Mouse (Mus musculus): ENCODE results near the gene Usp53. TPM values are rescaled to one million over a fixed set of nuclear protein-coding genes. Genes with fewer than 3 reads are reported as not detected.
"Not testable (repeated sequence)": the region's sequence is repeated elsewhere in the genome, so short reads cannot be mapped to it uniquely, and the experiment has no call there.

Gene Usp53
- polyA plus RNA-seq, 3 experiments from 2014 or later: 8.6 to 16.5 (median 12.3) TPM

GRCm38 (mm10) chr3:122943387-122943890 lies 40.9 kb downstream of the Usp53 start:
- ATAC-seq: no peak

DNA sequence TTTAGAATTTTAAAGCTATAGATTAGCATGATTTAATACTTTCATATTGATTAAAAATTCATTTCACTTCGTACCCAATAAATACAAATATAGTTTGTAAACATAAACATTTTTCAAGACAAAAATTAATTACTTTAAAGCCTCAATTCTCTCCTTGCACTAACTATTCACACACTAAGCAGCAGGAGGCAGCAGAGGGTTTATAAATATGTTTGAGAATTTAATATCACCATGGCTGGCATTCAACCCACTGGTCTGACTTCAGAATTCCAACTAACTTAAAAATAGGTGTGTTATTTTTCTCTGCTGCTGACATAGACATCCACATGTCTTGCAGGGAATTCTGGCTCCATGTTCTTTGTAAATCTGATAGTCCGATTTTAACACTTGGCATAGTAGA lies 45.1 kb downstream of the Usp53 start:
- peak; percentile 72 for ATAC-seq

DNA sequence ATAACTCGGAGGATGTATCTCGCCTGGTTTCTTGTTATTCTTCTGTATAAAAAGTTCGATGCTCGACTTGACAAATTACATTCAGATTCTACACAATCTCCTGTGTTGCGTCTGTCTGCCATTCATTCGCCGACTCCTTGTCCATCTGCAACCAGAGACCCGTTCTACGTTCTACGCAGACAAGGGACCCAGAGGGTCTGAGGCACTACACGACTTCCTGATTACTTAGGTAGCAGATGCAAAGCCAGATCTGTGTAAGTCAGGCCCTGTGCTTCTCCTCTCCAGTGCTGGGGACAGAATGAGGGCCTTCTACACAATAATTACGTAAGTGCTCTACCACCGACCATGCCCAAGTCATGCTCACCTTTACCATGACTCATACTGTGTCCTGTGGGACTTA lies 47.1 kb downstream of the Usp53 start:
- ATAC-seq: not testable (repeated sequence)

DNA sequence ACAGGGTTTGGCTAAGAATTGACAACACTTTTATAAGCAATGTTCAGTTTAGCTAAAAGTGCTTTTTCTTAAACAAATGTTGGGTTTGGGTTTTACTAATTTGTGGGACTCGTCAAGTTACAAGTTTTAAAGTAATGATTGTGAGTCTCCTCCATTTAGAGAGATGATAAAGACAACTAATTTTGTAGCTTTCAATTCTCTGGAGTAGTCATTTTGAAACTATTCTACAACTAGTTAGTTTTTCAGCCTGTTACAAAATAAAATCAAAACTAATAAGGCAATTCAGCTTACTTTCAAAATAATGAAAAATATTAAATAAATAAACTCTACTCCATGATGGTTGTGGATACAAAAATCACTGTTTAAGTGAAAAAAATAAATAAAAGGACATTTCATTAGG lies 51.8 kb downstream of the Usp53 start:
- no peak for ATAC-seq

- no peak for ATAC-seq
Observed at GRCm38 (mm10) chr3:122929723-122930122, 54.6 kb downstream of the Usp53 start.

DNA sequence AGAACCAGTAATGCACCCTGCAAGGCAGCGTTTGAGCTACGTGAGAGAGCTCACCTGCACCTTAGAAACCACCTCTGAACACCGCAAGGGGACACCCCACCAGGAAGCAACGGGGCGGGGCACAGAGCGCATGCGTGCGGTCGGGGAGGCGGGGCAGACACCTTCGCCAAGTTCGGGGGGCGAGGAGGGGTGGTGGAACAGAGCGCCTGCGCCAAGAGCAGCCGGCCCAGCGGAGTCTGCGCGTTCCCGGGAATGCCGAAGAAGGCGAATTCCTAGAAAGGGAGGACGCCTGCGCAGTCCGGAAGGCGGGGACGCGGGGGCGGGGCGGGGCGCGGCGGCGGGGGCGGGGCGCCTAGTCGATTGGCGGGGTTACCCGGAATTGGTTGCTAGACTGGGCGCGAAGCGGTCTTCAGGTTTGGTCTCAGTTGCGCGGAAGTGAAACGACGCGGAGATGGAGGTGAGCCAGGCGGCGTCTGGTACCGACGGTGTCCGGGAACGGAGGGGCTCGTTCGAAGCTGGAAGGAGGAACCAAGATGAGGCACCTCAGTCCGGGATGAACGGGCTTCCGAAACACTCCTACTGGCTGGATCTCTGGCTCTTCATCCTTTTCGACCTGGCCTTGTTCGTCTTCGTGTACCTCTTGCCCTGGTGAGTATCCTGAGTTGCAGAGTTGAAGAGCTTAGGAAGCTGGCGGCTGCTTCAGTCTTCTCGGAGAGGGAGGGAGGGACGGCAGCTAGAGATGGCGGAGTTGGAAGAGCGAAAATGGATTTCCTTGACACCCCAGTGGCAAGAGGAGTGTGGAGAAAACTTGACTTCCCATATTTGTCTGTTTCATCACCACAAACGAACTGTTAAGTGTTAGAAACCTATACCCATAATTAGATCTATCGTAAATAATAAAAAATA lies 60.0 kb downstream of the Usp53 start, which contains the start of gene 1810037I17Rik:
Gene 1810037I17Rik (plus strand): TSS at position 195 of the 906 bp plus-strand sequence.
- ATAC-seq: peak; percentile 88

DNA sequence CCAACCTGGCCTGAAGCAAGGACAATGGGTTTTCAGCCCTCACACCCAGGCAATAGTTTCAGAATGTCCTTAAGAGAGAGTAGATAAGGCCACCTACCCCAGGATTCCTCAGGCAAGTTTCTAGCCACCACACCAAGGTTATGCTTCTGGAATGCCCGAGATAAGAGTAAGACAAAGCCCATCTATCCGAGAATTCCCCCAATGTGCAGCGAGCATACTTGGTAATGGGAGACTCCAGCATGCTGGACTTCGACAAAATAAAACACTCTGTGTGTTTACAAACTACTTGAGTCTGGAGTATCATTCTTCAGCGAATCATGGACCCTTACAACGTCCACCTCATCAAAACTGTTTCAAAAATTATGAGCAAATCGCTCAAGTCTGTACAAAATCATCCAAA lies 61.2 kb downstream of the Usp53 start:
- no peak for ATAC-seq

DNA sequence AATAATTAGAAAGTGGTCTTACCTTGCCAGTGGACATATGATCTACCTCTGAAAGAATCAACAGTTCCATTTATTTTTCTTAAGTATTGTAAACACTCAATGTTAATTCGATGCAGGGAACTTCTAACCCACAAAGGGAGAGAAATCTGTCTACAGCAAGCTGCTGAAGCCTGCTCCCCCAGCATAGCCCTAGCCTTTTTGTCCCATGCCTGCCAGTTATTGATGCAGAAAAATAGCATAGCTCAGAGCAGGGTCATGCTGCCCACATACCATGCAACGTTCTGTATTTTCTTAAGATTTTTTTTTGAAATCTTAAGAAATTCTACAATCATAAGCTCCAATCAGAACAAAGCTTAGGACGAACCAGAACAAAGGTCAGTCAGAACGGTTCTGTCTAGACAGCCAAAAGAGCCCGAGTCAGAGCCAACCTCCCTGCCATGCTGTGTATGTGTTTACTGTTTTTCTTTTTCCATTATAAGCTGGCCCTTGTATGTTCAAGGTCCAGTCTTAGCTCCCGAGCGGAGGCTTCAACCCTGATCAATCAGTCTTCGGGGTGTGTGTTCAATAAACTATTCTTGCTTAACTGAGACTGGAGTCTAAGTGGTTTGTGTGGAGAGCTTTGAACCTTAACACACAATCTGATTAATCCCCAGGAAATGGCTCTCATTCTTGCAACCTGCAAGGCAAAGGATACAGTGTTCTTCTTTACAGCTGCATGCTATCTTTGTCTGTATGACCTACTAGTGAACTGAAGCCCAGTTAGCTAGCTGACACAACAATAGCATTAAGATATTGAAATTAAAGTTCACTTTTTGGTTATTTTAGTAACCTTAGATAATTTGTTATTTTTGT lies 62.4 kb downstream of the Usp53 start:
- ATAC-seq: no peak

DNA sequence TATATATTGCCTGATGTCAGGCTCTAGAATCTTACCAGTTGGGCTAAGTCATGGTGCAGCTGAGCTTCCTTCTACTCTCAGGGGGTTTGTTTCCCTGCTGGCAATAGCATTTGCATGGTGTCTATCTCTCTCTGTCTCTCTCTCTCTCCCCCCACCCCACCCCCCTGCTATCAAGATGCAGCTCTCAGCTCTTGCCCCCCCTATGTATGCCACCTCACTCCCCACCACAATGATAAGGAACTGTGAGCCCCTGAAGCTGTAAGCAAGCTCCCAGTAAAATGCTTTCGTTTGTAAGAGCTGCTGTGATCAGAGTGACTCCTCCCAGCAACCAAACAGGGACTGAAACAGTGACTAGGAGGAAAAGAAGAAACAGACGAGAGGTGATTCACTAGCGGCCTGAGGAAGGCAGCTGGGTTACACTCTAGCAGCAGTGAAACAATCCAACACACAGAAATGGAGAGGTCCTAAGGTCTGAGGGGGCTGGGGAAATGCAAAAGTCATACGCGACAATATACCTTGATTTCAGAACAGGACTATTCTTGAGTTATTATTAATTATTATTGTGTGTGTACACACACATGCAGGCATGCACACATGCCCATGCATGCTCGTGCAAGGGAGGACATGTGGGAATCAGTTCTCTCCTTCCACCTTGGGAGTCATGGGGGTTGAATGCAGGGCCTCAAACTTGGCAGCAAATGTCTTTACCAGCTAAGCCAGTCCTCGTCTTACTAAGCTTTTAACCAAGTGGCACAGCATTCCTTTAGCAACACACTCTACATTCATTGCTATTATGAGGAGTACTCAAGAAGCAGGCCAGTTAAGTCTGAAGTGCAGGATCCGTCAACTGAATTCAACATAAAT lies 63.5 kb downstream of the Usp53 start:
- no peak for ATAC-seq

GRCm38 (mm10) chr3:122919260-122919659 lies 65.0 kb downstream of the Usp53 start, which contains the start of gene Gm10959:
Gene Gm10959 (minus strand): TSS chr3:122919360.
- no peak for ATAC-seq

GRCm38 (mm10) chr3:122918672-122919071 lies 65.6 kb downstream of the Usp53 start:
- ATAC-seq: no peak

DNA sequence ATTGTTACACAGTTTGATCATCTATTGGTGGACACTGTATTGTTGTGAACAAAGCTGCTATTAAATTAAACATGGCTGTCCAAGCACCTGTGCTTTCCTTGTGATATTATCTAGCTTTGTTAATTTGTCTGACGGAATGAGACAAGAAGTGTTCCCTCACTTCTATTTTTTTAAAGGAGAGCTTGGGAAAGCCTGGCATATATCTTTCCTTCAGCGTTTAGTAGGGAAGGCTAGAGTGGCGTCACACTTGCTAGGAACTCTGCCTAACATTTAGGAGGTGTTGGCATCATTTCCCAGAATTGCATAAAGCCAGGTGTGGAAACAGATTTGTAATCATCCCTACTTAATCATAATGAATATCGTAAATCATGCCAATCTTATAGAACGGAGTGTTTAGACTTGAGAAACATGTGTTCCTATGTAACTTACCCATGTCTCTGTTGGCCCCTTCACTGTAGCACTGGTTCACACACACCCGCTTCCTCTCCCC lies 68.1 kb downstream of the Usp53 start:
- no peak for ATAC-seq

DNA sequence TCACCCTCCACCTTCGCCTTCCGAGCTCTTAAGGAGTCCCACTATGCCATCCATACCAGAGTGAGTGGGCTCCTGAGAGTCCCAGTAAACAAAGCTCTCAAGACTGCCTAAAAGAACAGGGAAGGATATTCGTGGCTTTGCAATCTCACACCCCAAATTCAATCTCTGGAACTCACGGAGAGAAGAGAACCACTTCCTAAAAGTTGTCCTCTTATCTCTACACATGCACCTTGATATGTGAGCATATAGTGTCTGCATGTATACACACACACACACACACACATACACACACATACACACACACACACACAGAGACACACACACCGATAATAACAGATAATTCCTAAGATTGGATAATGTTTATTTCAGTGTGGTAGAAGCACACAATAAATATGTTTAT lies 68.8 kb downstream of the Usp53 start:
- ATAC-seq: no peak

DNA sequence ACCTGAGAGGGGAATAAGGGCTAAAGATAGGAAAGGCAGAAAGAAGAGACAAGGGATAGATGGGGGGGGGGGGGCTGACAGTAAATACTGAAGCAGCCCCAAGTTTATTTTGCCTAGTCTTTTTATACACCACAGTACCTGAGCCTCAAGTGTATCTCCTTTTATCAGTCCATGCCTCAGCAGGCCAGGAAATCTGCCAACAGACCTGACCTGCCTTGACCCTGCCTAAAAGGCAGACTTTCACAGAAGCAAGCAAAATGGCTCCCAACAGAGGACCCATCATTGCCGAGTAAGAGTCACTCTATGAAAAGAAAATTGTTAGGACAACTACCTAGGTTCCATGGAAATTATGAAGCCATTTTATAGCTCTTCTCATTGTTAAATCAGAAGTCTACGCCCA lies 76.5 kb downstream of the Usp53 start:
- ATAC-seq: no peak

DNA sequence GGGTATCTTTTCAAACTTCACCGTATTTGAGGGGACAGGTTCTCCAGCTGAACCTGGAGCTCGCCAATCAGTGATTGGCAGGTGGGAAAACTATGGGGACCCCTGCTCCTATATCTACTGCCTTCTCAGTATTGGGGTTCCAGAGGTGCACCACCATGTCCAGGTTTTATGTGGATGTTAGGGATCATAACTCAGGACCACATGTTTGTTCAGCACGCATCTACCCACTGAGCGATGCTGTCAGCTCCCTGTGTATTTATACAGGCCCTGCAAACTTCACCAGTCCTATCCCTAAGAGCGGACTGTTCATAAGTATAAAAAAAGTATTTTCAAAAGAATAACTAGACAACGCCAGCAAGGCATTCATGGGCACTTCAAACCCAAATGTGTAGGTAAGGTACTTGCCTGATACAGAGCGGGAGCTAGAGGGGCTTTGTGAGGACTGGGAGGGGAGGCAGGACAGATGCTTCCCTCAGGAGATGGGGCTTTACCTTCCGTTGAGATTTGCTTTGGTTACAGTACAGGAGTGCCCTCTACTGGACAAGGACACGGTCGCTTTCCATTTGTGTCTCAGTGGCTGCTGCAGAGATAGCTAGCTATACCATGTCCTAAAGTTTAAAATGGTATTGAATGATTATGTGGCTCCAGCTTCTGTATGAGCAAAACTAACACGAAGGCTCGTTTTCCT lies 80.4 kb downstream of the Usp53 start:
- ATAC-seq: no peak

- ATAC-seq: no peak
Observed at GRCm38 (mm10) chr3:122898254-122898653, 86.1 kb downstream of the Usp53 start.

- ATAC-seq: no peak
Observed at GRCm38 (mm10) chr3:122895189-122895731, 89.0 kb downstream of the Usp53 start.

DNA sequence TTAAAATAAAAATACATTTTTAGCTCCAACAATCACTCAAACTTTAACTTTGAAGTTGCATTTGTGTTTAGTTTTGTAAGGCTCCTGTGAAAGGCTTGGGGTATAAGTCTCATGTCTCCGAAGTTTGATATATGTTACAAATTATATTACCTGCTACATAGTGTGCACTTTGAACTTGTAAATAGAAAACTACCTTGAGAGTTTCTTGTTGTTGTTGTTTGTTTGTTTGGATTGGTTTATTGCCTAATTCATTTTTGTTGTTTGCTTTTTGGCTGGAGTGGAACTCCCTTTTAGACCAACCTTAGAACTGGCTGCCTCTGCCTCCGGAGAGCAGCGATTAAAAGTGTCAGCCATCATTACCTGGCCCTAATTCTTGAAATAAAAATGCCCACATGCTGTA lies 89.5 kb downstream of the Usp53 start, which contains the start of gene Fabp2:
Gene Fabp2 (plus strand): TSS at position 301 of the 400 bp plus-strand sequence.
- ATAC-seq: no peak

GRCm38 (mm10) chr3:122888371-122888819 lies 95.9 kb downstream of the Usp53 start:
- ATAC-seq: no peak

DNA sequence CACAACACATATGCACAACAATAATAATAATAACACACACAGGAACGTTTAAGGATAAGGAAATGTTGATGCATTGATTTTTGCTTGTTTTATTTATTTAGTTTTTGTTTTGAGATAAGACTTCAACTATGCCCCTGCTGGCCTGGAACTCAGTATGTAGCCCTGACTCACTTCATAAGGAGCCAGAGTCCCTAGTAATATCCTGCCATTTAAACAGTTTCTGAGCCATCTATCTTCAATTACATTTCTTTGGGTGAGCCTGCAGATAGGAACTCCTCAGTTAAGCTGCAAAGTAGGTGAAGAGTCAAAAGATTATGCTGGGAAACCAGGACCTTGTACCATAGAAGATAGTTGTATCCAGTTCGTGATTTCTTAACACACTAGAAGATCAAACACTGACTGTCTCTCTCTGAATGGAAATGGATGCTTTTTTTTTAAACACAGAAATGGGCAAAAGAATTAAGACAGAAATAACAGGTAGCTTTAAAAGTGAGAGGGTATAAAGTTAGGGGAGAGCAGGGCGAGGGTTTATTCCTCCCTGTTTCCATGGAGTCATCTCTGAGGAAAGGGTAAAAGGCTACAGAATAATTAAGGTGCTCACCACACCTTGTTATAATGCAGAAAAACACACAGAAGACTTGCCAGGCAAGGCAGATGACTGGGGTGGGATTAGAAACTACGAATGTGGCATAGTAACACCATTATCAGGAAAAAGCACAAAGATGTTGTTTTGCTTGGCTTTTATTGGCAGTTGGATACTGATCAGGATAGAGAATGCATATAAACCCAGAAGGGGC lies 96.6 kb downstream of the Usp53 start:
- no peak for ATAC-seq
